Mouse (Mus musculus): Measurements from ENCODE around the gene Gm3164. TPM values are rescaled to one million over a fixed set of nuclear protein-coding genes. Genes with fewer than 3 reads are reported as not detected.

The Gm3164 gene
- not detected in 2 replicates for polyA plus RNA-seq (2015; fragmentation: Nextera tagmentation; extraction: Ambion mirVana)

DNA sequence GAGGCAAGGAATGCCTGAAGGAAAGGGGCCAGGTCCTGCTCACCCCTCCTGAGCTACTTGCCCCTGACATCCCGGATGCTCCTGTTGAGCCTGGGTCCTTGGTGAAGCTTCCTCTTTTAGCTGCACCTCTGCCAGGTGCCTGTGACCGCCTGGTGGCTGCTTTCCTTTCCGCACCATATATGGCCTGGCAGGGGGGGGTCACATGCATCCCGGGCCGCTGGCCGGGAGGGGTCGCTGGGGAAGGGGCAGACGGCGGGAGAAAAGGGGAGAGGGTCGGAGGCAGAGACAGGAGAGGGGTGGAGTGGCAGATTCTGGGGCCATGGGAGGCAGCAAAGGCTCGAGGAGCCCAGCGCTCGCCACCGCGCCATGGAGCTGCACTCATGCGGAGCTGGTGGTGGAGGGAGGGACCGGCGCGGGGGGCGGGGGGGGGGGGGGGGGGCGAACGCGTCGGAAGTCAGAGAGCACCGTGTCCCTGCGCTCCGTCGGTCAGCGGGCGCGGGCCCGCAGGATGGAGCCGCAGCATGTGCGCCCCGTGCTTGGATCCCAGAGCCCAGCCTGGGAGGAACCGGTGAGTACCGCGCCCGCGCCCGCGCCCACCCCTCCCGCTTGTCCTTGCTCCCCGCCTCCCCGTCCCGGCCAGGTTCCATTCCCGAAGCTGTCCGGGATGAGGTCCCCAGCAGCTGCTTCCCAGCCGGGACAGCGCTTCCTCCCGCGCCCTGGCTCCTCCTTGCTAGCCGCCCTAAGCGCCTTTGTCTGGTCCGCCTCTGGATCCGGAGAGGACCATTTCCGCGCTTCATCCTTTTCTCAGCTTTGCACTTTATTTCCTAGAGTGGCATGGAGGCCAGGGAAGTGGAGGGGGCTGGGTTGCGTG is at the start of gene Gm3164:
Gm3164 (plus strand) TSS at position 484 of the 871 bp plus-strand sequence.

GRCm38 (mm10) chr14:4397226-4397625 is 18.0 kb upstream of the Gm3164 start, which contains the start of gene Gm3159:
Gm3159 (plus strand) TSS chr14:4397526.

DNA sequence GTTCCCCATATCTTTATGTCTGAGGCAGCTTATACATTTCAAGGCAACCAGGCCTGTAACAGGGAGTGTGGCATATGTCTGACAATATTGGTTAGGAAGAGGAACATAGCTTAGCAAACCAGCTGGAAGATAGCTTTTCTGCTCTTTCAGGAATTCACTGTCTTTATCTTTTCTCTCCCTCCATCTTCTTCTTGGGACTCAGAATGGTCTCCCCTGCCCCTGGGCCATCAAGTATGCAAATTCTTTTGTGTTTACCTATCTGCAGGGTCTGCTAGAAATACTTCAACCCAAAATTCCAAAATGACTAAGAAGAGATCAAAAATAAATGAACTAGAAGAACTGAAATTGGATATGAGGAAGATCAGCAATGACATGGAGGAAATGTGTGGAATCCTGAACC is 15.4 kb downstream of the Gm3164 start, which contains the start of gene Gm3173:
Gm3173 (plus strand) TSS at position 301 of the 400 bp plus-strand sequence.

GRCm38 (mm10) chr14:4481445-4481844 is 66.2 kb downstream of the Gm3164 start, which contains the start of gene Gm3182:
Gm3182 (plus strand) TSS chr14:4481745.

Other genes with a start within 250 kb of the Gm3164 start
- gene Gm2974, start 232.9 kb upstream of the Gm3164 start, polyA plus RNA-seq (2015; fragmentation: Nextera tagmentation; extraction: Ambion mirVana): 0.12 TPM in 1 of 2 replicates, not detected in the other
- 0.07 TPM in 1 of 2 replicates, not detected in the other for gene Gm3138, start 165.8 kb upstream of the Gm3164 start, polyA plus RNA-seq (2015; fragmentation: Nextera tagmentation; extraction: Ambion mirVana)
- gene Gm3149, start 98.2 kb upstream of the Gm3164 start, polyA plus RNA-seq (2015; fragmentation: Nextera tagmentation; extraction: Ambion mirVana): not detected in 2 replicates
- not detected in 2 replicates for gene 2610042L04Rik, start 80.7 kb upstream of the Gm3164 start, polyA plus RNA-seq (2015; fragmentation: Nextera tagmentation; extraction: Ambion mirVana)
- gene Gm3159, start 17.9 kb upstream of the Gm3164 start, polyA plus RNA-seq (2015; fragmentation: Nextera tagmentation; extraction: Ambion mirVana): not detected in 2 replicates
- not detected in 2 replicates for gene Gm3173, start 15.5 kb downstream of the Gm3164 start, polyA plus RNA-seq (2015; fragmentation: Nextera tagmentation; extraction: Ambion mirVana)
- gene Gm3182, start 66.3 kb downstream of the Gm3164 start, polyA plus RNA-seq (2015; fragmentation: Nextera tagmentation; extraction: Ambion mirVana): not detected in 2 replicates
- not detected in 2 replicates for gene Gm3047, start 140.0 kb downstream of the Gm3164 start, polyA plus RNA-seq (2015; fragmentation: Nextera tagmentation; extraction: Ambion mirVana)
- gene Gm8159, start 216.9 kb downstream of the Gm3164 start, polyA plus RNA-seq (2015; fragmentation: Nextera tagmentation; extraction: Ambion mirVana): not detected in 2 replicates
- gene Gm3239, start 248.7 kb downstream of the Gm3164 start, polyA plus RNA-seq (2015; fragmentation: Nextera tagmentation; extraction: Ambion mirVana): not detected in 2 replicates

All from spleen, postnatal 0 days (tissue).